ENCODE assay signal across 18 mouse cellular contexts in the genomic region with DNA sequence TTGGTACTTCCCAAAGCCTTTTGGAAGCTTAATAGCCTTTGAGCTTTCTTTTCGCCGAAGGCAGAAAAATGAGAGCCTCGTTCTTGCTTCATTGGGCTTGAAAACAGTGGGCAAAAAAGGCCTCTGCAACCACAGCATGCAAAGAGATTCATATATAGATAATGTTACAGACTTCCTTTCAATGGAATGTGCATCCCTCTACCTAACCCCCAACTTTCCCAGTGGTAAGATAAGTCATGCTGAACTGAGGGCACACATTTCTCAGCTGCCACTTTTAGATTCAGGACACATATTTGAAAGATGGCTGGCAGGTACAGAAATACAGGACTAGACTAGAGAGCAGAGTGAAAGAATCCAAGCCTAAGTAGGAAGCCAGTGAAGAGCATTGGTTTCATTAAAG.
"Had no signal": no experiment of that assay in that cellular context is flagged by ENCODE, and none has a peak within 500 bp of the region (broad histone marks: within the 10 kb centered on the region; RNA-seq: fewer than 3 reads in every experiment).

No protein-coding gene starts in this region.

- DNase-seq: liver, postnatal 0 days; lung, adult 2 months; lung, postnatal 14 days; lung, postnatal 36 days; right cerebral cortex, postnatal 14 days; thymus, adult 2 months; thymus, postnatal 25 days; thymus, postnatal 4 days had no signal

- H3K27me3 ChIP-seq: lung, embryonic 15.5 days; megakaryocyte, embryonic 14.5 days; midbrain, embryonic 13.5 days; midbrain, embryonic 15.5 days; neural tube, embryonic 12.5 days; stomach, embryonic 15.5 days had no signal

- H3K36me3 ChIP-seq: lung, embryonic 15.5 days; midbrain, embryonic 13.5 days; midbrain, embryonic 15.5 days; neural tube, embryonic 12.5 days; stomach, embryonic 15.5 days had no signal

- H3K4me2 ChIP-seq: lung, embryonic 15.5 days; midbrain, embryonic 11.5 days; midbrain, embryonic 13.5 days; midbrain, embryonic 15.5 days; neural tube, embryonic 12.5 days; stomach, embryonic 15.5 days had no signal

- H3K9me3 ChIP-seq: lung, embryonic 15.5 days; megakaryocyte, embryonic 14.5 days; midbrain, embryonic 13.5 days; midbrain, embryonic 15.5 days; neural tube, embryonic 12.5 days; stomach, embryonic 15.5 days had no signal

- H3K4me1 ChIP-seq: lung, embryonic 15.5 days; megakaryocyte, embryonic 14.5 days; midbrain, embryonic 13.5 days; midbrain, embryonic 15.5 days; neural tube, embryonic 12.5 days; stomach, embryonic 15.5 days had no signal

- H3K4me3 ChIP-seq: lung, embryonic 15.5 days; megakaryocyte, embryonic 14.5 days; midbrain, embryonic 13.5 days; midbrain, embryonic 15.5 days; neural tube, embryonic 12.5 days; stomach, embryonic 15.5 days had no signal

- H3K9ac ChIP-seq: liver, postnatal 0 days; lung, embryonic 15.5 days; midbrain, embryonic 13.5 days; midbrain, embryonic 15.5 days; neural tube, embryonic 12.5 days; stomach, embryonic 15.5 days had no signal

- H3K27ac ChIP-seq: lung, embryonic 15.5 days; macrophage; midbrain, embryonic 13.5 days; midbrain, embryonic 15.5 days; neural tube, embryonic 12.5 days; stomach, embryonic 15.5 days; stomach, postnatal 0 days had no signal

- ATAC-seq: liver, postnatal 0 days; lung, postnatal 0 days; midbrain, embryonic 13.5 days; midbrain, embryonic 15.5 days had no signal
